Mouse (Mus musculus): ENCODE measurements at regions not wholly inside any gene's neighbourhood (a gene's known extent, or its start where the extent isn't known, plus 50 kb on each side); places are given as distances from the start of the nearest gene placed in this dataset.

DNA sequence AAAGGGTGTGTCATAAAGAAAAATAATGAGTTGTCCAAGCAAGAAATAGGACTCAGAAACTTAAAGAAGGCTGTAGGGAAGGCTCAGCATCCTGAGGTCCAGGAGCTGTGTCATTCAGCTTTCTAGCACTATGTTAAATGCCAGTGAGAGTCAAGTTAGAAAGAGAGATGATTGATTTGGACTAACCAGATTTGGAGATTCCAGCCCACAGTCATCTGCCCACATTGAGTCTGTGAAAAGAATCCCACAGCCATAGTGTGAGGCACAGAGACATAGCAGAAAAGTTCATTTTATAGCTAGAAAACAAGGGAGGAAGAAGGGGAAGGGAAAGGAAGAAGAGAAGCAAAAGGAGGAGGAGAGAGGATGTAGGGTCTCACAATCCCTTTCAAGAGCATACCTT lies 229.0 kb upstream of the Ntm start:
- H3K27ac ChIP-seq (ENCODE audit: insufficient read depth, low read depth, low read length), result no peak overlapping the region

DNA sequence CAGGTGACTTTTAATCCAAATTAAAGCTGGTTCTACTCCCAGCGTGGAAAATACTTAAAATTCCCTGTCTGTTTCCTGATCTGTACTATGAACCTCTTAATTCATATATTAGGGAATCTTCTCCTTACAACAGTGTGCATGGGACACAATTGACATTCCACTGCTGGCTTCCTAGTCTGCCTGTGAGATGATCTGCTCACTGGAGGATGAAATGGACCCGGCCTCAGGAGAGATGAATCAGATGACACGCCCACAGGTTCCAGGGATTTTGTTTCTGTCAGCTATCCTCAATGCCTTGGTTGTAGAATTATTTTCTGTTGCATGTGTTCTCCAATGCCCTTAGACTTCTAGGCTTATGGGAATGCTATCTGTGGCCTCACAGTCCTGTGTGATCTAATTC lies 231.9 kb upstream of the Ntm start:
- no peak overlapping the region for H3K27ac ChIP-seq (ENCODE audit: insufficient read depth, low read depth, low read length)
- no peak overlapping the region for H3K4me3 ChIP-seq (ENCODE audit: insufficient read depth, low read depth, low read length)
- no peaks in the 10 kb centered on the region for H3K27me3 ChIP-seq (replicated peaks; ENCODE audit: control insufficient read depth, insufficient read depth, low read length)
- no peaks in the 10 kb centered on the region for H3K4me1 ChIP-seq (ENCODE audit: control insufficient read depth, insufficient read depth, low read length)
- H3K36me3 ChIP-seq (ENCODE audit: control insufficient read depth, insufficient read depth, low read length), result no peaks in the 10 kb centered on the region
- no peak for TF ChIP-seq POLR2A (IDR thresholded peaks at IDR 0.05; ENCODE audit: low read depth, low read length)
- TF ChIP-seq CTCF (conservative IDR thresholded peaks at IDR 0.05; ENCODE audit: insufficient read depth, insufficient read length, low read depth, low read length), result no peak
- DNase-seq, result no peak
- 53% methylated on average over 3 of the region's 3 CpGs for WGBS

More for the DNA sequence above, 229.0 kb upstream of the Ntm start:
- Histone ChIP-seq H3K36me3 (ENCODE audit: control insufficient read depth, insufficient read depth, low read length) (no peaks in the 10 kb centered on the region), H3K27me3 (replicated peaks; ENCODE audit: control insufficient read depth, insufficient read depth, low read length) (no peaks in the 10 kb centered on the region), H3K4me1 (ENCODE audit: control insufficient read depth, insufficient read depth, low read length) (no peaks in the 10 kb centered on the region), H3K4me3 (ENCODE audit: insufficient read depth, low read depth, low read length) (no peak overlapping the region)
- TF ChIP-seq CTCF (conservative IDR thresholded peaks at IDR 0.05; ENCODE audit: insufficient read depth, insufficient read length, low read depth, low read length) (no peak), POLR2A (IDR thresholded peaks at IDR 0.05; ENCODE audit: low read depth, low read length) (no peak)
- DNase-seq, result no peak

DNA sequence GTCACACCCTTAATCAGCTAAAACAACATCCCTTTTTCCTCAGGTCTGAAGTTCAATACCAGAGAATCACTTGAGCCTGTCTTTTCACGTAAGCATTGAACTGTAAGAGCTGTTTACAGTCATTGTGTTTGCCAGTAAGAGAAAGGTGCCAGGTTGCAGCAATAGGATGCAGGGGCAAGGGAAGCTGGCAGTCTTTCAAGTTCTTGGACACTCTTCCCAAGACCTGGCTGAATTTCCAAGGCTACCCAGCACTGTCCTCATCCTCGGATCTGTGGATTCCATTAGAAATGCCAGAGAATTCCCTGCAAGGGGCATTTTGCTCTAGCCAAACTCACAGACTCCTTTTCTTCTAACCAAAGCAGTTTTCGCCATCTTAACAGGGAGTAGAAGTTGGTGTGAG lies 224.5 kb upstream of the Snx19 start:
- 78% methylated on average over 3 of the region's 3 CpGs for WGBS
- no peak for DNase-seq
- Histone ChIP-seq H3K36me3 (ENCODE audit: control insufficient read depth, insufficient read depth, low read length) (no peaks in the 10 kb centered on the region), H3K27ac (ENCODE audit: insufficient read depth, low read depth, low read length) (no peak overlapping the region), H3K4me1 (ENCODE audit: control insufficient read depth, insufficient read depth, low read length) (no peaks in the 10 kb centered on the region), H3K4me3 (ENCODE audit: insufficient read depth, low read depth, low read length) (no peak overlapping the region), H3K27me3 (replicated peaks; ENCODE audit: control insufficient read depth, insufficient read depth, low read length) (no peaks in the 10 kb centered on the region; the same call in 1 of the 2 replicates)
- TF ChIP-seq POLR2A (IDR thresholded peaks at IDR 0.05; ENCODE audit: low read depth, low read length) (no peak), CTCF (conservative IDR thresholded peaks at IDR 0.05; ENCODE audit: insufficient read depth, insufficient read length, low read depth, low read length) (no peak)

GRCm38 (mm10) chr9:30207631-30208030 lies 219.3 kb upstream of the Snx19 start:
- 83% methylated on average over 4 of the region's 4 CpGs for WGBS
- Histone ChIP-seq H3K4me1 (ENCODE audit: control insufficient read depth, insufficient read depth, low read length) (no peaks in the 10 kb centered on the region), H3K27ac (ENCODE audit: insufficient read depth, low read depth, low read length) (no peak overlapping the region), H3K4me3 (ENCODE audit: insufficient read depth, low read depth, low read length) (no peak overlapping the region), H3K36me3 (ENCODE audit: control insufficient read depth, insufficient read depth, low read length) (no peaks in the 10 kb centered on the region), H3K27me3 (replicated peaks; ENCODE audit: control insufficient read depth, insufficient read depth, low read length) (no peaks in the 10 kb centered on the region; the same call in 1 of the 2 replicates)
- no peak for TF ChIP-seq POLR2A (IDR thresholded peaks at IDR 0.05; ENCODE audit: low read depth, low read length)
- TF ChIP-seq CTCF (conservative IDR thresholded peaks at IDR 0.05; ENCODE audit: insufficient read depth, insufficient read length, low read depth, low read length), result no peak
- no peak for DNase-seq

DNA sequence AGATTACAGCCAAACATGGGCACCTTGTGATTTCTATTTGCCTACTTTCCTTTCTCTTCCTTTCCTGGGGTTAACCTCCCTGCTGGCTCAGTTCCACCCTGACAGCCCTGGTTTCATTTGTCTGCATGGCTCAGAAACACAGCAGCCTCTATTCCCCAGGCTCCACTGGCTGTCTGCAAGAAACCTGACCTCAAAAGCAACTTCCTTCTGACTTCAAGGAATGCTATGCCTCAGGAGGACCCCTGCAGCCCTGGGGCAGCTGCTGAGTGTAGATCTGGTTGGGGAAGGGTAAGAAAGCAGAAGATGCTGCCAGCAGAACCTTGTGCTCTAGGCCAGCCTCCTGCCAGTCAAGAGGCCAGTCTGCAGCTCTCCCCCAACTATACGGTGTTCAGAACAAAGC lies 217.1 kb upstream of the Snx19 start:
- DNase-seq, result no peak
- TF ChIP-seq POLR2A (IDR thresholded peaks at IDR 0.05; ENCODE audit: low read depth, low read length) (no peak), CTCF (conservative IDR thresholded peaks at IDR 0.05; ENCODE audit: insufficient read depth, insufficient read length, low read depth, low read length) (no peak)

GRCm38 (mm10) chr9:30212471-30213075 lies 214.3 kb upstream of the Snx19 start:
- WGBS, result 82% methylated on average over 3 of the region's 3 CpGs
- H3K4me3 ChIP-seq (ENCODE audit: insufficient read depth, low read depth, low read length), result no peak overlapping the region
- H3K27me3 ChIP-seq (replicated peaks; ENCODE audit: control insufficient read depth, insufficient read depth, low read length), result no peaks in the 10 kb centered on the region
- H3K27ac ChIP-seq (ENCODE audit: insufficient read depth, low read depth, low read length), result no peak overlapping the region
- TF ChIP-seq POLR2A (IDR thresholded peaks at IDR 0.05; ENCODE audit: low read depth, low read length), result no peak
- TF ChIP-seq CTCF (conservative IDR thresholded peaks at IDR 0.05; ENCODE audit: insufficient read depth, insufficient read length, low read depth, low read length), result no peak
- H3K4me1 ChIP-seq (ENCODE audit: control insufficient read depth, insufficient read depth, low read length), result no peaks in the 10 kb centered on the region
- no peaks in the 10 kb centered on the region for H3K36me3 ChIP-seq (ENCODE audit: control insufficient read depth, insufficient read depth, low read length)
- DNase-seq, result no peak

More for the DNA sequence above, 217.1 kb upstream of the Snx19 start:
- Histone ChIP-seq H3K27me3 (replicated peaks; ENCODE audit: control insufficient read depth, insufficient read depth, low read length) (no peaks in the 10 kb centered on the region), H3K4me1 (ENCODE audit: control insufficient read depth, insufficient read depth, low read length) (no peaks in the 10 kb centered on the region), H3K4me3 (ENCODE audit: insufficient read depth, low read depth, low read length) (no peak overlapping the region), H3K27ac (ENCODE audit: insufficient read depth, low read depth, low read length) (no peak overlapping the region), H3K36me3 (ENCODE audit: control insufficient read depth, insufficient read depth, low read length) (no peaks in the 10 kb centered on the region)
- WGBS, result 31% methylated on average over 1 of the region's 1 CpGs

DNA sequence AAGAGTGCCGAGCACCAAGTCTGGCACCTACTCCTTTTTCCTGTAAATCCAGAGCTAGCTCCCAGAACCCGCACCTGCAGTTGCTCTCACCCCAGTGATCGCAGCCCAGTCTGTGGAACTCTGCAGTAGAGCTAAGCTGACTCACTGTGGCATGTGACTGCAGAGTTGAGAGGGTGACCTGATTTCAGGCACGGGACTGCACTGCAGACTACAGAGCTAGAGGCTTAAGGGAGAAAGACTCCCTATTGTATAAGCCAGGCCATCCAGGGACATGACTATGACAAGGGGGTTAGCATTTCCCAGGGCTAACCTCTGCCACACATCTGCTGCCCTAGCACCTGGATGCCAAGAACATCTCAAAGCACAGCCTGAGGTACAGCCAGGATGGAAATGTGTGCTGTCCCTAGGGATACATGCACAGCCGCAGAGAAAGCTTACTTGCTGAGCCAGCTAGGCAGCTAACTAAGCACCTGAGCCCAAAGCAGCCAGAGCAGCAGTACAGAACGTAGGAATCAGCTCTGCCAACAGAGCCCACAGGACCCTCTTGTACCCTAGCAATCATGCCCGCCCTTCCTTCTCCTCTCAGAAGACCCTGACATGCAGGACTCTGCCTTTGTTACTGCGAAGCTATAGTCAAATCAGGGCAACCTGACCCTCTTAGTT lies 192.3 kb upstream of the Snx19 start:
- TF ChIP-seq CTCF (conservative IDR thresholded peaks at IDR 0.05; ENCODE audit: insufficient read depth, insufficient read length, low read depth, low read length) (no peak), POLR2A (IDR thresholded peaks at IDR 0.05; ENCODE audit: low read depth, low read length) (no peak)
- Histone ChIP-seq H3K27ac (ENCODE audit: insufficient read depth, low read depth, low read length) (no peak overlapping the region), H3K4me1 (ENCODE audit: control insufficient read depth, insufficient read depth, low read length) (no peaks in the 10 kb centered on the region), H3K4me3 (ENCODE audit: insufficient read depth, low read depth, low read length) (no peak overlapping the region), H3K36me3 (ENCODE audit: control insufficient read depth, insufficient read depth, low read length) (no peaks in the 10 kb centered on the region), H3K27me3 (replicated peaks; ENCODE audit: control insufficient read depth, insufficient read depth, low read length) (no peaks in the 10 kb centered on the region)
- WGBS, result 69% methylated on average over 8 of the region's 8 CpGs
- no peak for DNase-seq

Measured in kidney, adult 2 months (tissue).